Mouse (Mus musculus): ENCODE results near the gene Auts2.

- TF ChIP-seq EP300 (IDR thresholded peaks at IDR 0.05; ENCODE audit: low read depth) (no peak), CTCF (IDR thresholded peaks at IDR 0.05; ENCODE audit: low read depth) (no peak)
Measured at GRCm38 (mm10) chr5:131724508-131724907, 818.6 kb downstream of the Auts2 start.
